Mouse (Mus musculus): Measurements from ENCODE around the gene Hs2st1. TPM values are rescaled to one million over a fixed set of nuclear protein-coding genes. Genes with fewer than 3 reads are reported as not detected.

Hs2st1 gene
- polyA plus RNA-seq, 1 experiment from 2014 or later, result 13.7 TPM

DNA sequence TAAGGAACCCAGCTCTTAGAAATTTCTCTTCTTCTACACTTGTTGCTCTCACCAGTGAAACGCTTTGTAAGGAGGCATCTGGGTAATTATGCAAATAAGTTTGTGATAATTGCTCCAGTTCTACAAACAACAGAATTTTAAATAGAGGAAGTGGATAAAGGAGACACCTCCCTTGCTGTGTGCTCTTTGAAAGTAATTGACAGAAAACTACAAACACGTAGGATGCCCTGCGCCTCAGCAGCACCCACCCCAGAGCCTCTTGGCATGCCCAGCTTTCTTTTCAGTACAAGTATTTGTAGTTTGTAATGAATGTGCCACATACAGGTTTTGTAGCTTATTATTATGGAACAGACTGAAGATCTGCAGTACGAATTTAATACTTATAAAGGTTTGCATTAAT, 27.1 kb upstream of the Hs2st1 start:
- no peaks in the 10 kb centered on the region for H3K9me3 ChIP-seq (ENCODE audit: control insufficient read depth, low read length)
- ATAC-seq (replicated peaks; ENCODE audit: low FRiP score, low TSS enrichment, low read depth), result no peak
- WGBS, result 88% methylated on average over 4 of the region's 4 CpGs
- no peak overlapping the region for H3K27ac ChIP-seq (ENCODE audit: low read depth)
- H3K27me3 ChIP-seq (replicated peaks; ENCODE audit: control insufficient read depth, insufficient read depth, low read length), result no peaks in the 10 kb centered on the region
- H3K4me3 ChIP-seq (ENCODE audit: low read depth, low read length), result no peak overlapping the region
- DNase-seq (ENCODE audit: low spot score), result no peak
- H3K4me2 ChIP-seq (ENCODE audit: low read length), result no peak overlapping the region
- H3K36me3 ChIP-seq (ENCODE audit: control insufficient read depth, insufficient read depth, low read length), result peaks cover 52% of the 10 kb centered on the region
- H3K4me1 ChIP-seq (replicated peaks; ENCODE audit: control insufficient read depth, insufficient read depth, low read length), result peaks cover 6% of the 10 kb centered on the region; the same call in 1 of the 2 replicates
- no peak overlapping the region for H3K9ac ChIP-seq (ENCODE audit: low read length)

DNA sequence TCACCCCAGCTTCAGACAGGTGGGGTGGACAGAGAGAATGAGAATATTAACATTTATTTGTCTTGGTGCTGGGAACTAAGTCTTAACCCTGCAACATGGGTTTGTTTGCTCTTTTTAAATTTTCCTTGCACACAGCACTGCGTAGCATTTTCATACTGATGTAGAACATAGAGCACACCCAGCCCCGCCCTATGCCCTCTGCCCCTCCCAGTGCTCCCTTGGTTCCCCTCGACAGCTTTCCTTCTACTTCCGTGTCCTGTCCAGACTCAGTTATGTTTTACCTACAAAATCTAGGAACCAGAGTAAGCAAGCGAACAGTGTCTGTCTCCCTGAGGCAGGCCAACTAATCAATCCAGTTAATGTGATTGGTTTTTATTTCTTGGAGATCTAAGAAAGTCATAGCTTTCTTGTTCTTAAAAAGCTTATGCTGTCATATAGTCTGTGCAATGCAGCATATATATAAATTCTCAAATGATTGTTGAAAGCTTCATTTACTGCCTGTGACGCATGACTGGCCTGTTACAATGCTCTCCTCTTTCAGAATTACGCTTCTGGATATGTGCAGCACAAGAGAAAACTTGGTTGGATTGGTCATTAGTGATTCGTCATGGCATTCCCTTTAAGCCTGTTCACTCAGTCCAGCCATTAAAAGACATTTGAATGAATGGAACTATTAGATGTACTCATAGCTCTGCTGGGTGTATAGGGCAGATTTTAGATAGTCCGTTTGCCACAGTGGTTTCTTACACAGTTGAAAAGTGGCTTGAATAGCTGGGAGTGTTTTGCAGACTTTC, 23.2 kb upstream of the Hs2st1 start:
- no peak overlapping the region for H3K9ac ChIP-seq (ENCODE audit: low read length)
- H3K4me1 ChIP-seq (replicated peaks; ENCODE audit: control insufficient read depth, insufficient read depth, low read length), result peaks cover 6% of the 10 kb centered on the region; the same call in 1 of the 2 replicates
- no peak overlapping the region for H3K4me2 ChIP-seq (ENCODE audit: low read length)
- no peaks in the 10 kb centered on the region for H3K9me3 ChIP-seq (ENCODE audit: control insufficient read depth, low read length)
- no peak overlapping the region for H3K4me3 ChIP-seq (ENCODE audit: low read depth, low read length)
- 85% methylated on average over 9 of the region's 9 CpGs for WGBS
- DNase-seq (ENCODE audit: low spot score) (no peak), ATAC-seq (replicated peaks; ENCODE audit: low FRiP score, low TSS enrichment, low read depth) (no peak)
- no peaks in the 10 kb centered on the region for H3K27me3 ChIP-seq (replicated peaks; ENCODE audit: control insufficient read depth, insufficient read depth, low read length)
- peaks cover 68% of the 10 kb centered on the region for H3K36me3 ChIP-seq (ENCODE audit: control insufficient read depth, insufficient read depth, low read length)
- H3K27ac ChIP-seq (ENCODE audit: low read depth), result no peak overlapping the region

DNA sequence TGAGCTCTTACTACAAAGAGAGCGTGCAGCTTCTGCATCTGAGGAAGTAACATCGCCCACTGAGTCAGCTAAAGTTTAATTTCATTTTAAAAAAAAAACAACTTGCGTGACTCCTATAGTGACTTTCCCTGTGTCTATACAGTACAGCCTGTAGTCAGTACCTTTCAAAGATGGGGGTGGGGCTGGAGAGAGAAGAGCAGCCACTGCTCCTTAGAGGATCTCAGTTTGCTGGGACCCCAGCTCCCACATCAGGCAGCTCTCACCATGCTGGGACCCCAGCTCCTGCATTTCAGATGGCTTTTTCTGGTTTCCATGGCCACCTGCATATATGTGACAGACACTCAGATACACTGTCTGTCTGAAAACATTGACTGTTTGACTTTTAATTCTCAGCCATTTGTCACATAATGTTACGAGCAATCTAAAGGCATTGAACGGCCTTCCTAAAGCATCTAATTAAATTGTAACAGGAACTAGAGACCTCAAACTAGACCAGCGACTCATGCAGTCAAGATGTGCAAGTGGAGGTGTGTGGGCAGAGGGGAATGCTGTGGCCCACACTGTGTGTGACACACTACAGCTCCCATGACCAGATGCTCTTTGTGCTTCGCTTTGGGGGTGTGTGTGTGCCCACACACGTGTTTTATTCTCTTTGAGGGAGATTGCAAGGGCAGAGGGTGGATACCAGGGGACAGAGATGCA, 19.4 kb upstream of the Hs2st1 start:
- H3K4me1 ChIP-seq (replicated peaks; ENCODE audit: control insufficient read depth, insufficient read depth, low read length), result peaks cover under 1% of the 10 kb centered on the region
- H3K4me3 ChIP-seq (ENCODE audit: low read depth, low read length), result no peak overlapping the region
- peaks cover 49% of the 10 kb centered on the region for H3K36me3 ChIP-seq (ENCODE audit: control insufficient read depth, insufficient read depth, low read length)
- H3K27ac ChIP-seq (ENCODE audit: low read depth), result no peak overlapping the region
- H3K4me2 ChIP-seq (ENCODE audit: low read length), result no peak overlapping the region
- no peaks in the 10 kb centered on the region for H3K9me3 ChIP-seq (ENCODE audit: control insufficient read depth, low read length)
- DNase-seq (ENCODE audit: low spot score) (no peak), ATAC-seq (replicated peaks; ENCODE audit: low FRiP score, low TSS enrichment, low read depth) (no peak)
- 87% methylated on average over 8 of the region's 8 CpGs for WGBS
- H3K9ac ChIP-seq (ENCODE audit: low read length), result no peak overlapping the region
- H3K27me3 ChIP-seq (replicated peaks; ENCODE audit: control insufficient read depth, insufficient read depth, low read length), result no peaks in the 10 kb centered on the region

DNA sequence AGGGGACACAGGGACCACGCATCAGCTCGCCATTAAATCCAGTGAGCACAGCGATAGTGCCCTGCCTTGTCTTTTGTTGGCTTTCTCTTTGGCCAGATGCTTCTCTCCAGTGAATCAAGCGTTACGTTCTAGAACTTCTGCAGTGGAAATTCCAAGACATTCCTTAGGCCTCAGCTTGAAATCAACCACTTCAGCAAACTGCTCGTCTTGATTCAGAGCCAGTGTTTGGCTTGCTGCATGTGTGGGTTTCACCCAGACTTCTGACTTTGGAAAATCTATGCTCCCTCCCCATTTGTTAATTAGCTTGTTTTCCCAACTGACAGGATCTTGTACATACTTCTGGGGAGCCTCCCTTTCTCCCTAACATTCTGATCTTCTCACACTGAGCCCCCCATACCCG, 16.8 kb upstream of the Hs2st1 start:
- H3K36me3 ChIP-seq (ENCODE audit: control insufficient read depth, insufficient read depth, low read length), result peaks cover 58% of the 10 kb centered on the region
- no peaks in the 10 kb centered on the region; the same call in none of the 2 replicates for H3K4me1 ChIP-seq (replicated peaks; ENCODE audit: control insufficient read depth, insufficient read depth, low read length)
- no peak overlapping the region for H3K4me3 ChIP-seq (ENCODE audit: low read depth, low read length)
- no peak overlapping the region for H3K27ac ChIP-seq (ENCODE audit: low read depth)
- no peak for DNase-seq (ENCODE audit: low spot score)
- no peaks in the 10 kb centered on the region for H3K27me3 ChIP-seq (replicated peaks; ENCODE audit: control insufficient read depth, insufficient read depth, low read length)
- H3K9me3 ChIP-seq (ENCODE audit: control insufficient read depth, low read length), result no peaks in the 10 kb centered on the region
- no peak overlapping the region for H3K9ac ChIP-seq (ENCODE audit: low read length)
- WGBS, result 86% methylated on average over 7 of the region's 7 CpGs
- no peak for ATAC-seq (replicated peaks; ENCODE audit: low FRiP score, low TSS enrichment, low read depth)
- no peak overlapping the region for H3K4me2 ChIP-seq (ENCODE audit: low read length)

DNA sequence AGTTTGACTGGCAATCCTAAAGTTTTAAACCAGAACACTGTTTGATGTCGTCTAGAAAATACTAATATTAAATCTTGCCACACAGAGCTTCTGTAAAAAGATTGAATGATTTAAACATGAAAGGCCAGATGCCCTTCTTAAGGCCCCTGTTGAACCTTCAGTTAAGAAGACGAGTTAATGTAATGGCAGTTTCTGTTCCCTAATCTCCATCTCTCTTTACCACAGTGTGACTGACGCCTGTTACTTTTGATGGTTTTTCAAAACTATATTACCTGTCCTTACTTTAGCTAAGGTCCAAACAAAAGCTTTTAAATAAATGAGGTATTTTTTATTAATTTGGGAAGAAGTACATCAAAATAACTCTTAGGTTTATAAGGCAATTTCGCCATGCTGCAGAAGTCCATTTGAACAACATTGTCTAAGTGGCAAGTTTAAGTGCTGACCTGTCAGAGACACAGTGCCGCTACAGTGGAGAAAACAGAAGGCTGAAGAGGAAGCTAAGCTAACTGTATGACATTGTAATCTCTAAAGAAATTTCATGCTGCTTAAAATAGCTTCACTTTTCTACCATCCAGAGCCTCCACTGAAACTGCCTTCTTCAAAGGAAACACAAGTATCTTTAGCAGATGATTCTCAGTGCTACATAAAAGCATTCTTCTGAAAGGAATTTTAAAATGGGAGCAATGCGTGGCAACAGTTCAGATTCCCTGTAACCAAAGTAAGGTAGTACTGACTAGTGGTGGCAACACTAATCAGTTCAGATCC, 15.0 kb upstream of the Hs2st1 start:
- ATAC-seq (replicated peaks; ENCODE audit: low FRiP score, low TSS enrichment, low read depth), result no peak

DNA sequence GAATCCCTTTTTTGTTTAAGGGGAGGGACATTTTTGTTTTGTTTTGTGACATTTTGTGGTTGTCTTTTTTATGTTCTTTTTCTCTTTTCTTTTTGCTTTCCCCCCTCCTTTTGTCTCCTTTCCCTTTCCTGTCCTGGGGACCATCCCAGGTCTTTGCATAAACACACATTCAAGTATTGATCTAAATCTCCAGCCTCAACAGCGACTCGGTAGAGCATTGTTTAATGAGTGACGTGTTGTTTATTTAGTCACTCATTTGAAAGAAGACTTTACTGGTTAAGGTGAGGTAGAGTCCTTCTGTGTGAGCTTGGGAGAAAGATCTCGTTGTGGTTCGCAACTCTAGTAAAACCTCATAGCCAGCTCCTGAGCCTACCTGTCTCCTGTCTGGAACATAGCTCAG, 13.8 kb upstream of the Hs2st1 start:
- Histone ChIP-seq H3K4me3 (ENCODE audit: low read depth, low read length) (no peak overlapping the region), H3K4me2 (ENCODE audit: low read length) (no peak overlapping the region), H3K36me3 (ENCODE audit: control insufficient read depth, insufficient read depth, low read length) (peaks cover 52% of the 10 kb centered on the region), H3K27me3 (replicated peaks; ENCODE audit: control insufficient read depth, insufficient read depth, low read length) (no peaks in the 10 kb centered on the region), H3K4me1 (replicated peaks; ENCODE audit: control insufficient read depth, insufficient read depth, low read length) (no peaks in the 10 kb centered on the region; the same call in none of the 2 replicates), H3K9ac (ENCODE audit: low read length) (no peak overlapping the region), H3K27ac (ENCODE audit: low read depth) (no peak overlapping the region), H3K9me3 (ENCODE audit: control insufficient read depth, low read length) (no peaks in the 10 kb centered on the region)
- 45% methylated on average over 5 of the region's 5 CpGs for WGBS
- ATAC-seq (replicated peaks; ENCODE audit: low FRiP score, low TSS enrichment, low read depth) (no peak), DNase-seq (ENCODE audit: low spot score) (no peak)

More for the DNA sequence above, 15.0 kb upstream of the Hs2st1 start:
- no peaks in the 10 kb centered on the region for H3K9me3 ChIP-seq (ENCODE audit: control insufficient read depth, low read length)
- no peak overlapping the region for H3K4me2 ChIP-seq (ENCODE audit: low read length)
- no peak overlapping the region for H3K4me3 ChIP-seq (ENCODE audit: low read depth, low read length)
- no peak overlapping the region for H3K27ac ChIP-seq (ENCODE audit: low read depth)
- DNase-seq (ENCODE audit: low spot score), result no peak
- H3K9ac ChIP-seq (ENCODE audit: low read length), result no peak overlapping the region
- 76% methylated on average over 6 of the region's 6 CpGs for WGBS
- no peaks in the 10 kb centered on the region for H3K27me3 ChIP-seq (replicated peaks; ENCODE audit: control insufficient read depth, insufficient read depth, low read length)
- H3K36me3 ChIP-seq (ENCODE audit: control insufficient read depth, insufficient read depth, low read length), result peaks cover 49% of the 10 kb centered on the region
- no peaks in the 10 kb centered on the region; the same call in none of the 2 replicates for H3K4me1 ChIP-seq (replicated peaks; ENCODE audit: control insufficient read depth, insufficient read depth, low read length)

DNA sequence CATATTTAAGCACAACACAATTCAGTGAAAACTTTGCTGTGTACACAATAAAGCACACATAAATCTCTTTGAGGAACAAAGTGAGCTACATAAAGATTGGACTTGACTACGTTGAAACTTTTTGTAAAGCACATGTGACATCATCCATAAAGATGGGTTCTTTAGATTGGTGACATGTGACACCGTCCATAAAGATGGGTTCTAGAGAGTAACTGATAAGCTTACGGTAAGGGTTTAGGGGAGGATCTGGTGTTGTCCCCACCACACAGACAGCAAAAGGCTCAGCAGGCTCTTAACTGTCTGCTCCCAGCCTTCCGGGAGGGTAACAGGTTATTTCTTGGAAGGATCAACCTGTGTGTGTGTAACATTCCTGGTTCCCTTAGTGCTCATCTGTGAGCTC, 12.3 kb upstream of the Hs2st1 start:
- Histone ChIP-seq H3K9ac (ENCODE audit: low read length) (no peak overlapping the region), H3K36me3 (ENCODE audit: control insufficient read depth, insufficient read depth, low read length) (peaks cover 57% of the 10 kb centered on the region), H3K4me1 (replicated peaks; ENCODE audit: control insufficient read depth, insufficient read depth, low read length) (no peaks in the 10 kb centered on the region; the same call in none of the 2 replicates), H3K4me2 (ENCODE audit: low read length) (no peak overlapping the region), H3K27ac (ENCODE audit: low read depth) (no peak overlapping the region), H3K27me3 (replicated peaks; ENCODE audit: control insufficient read depth, insufficient read depth, low read length) (no peaks in the 10 kb centered on the region), H3K4me3 (ENCODE audit: low read depth, low read length) (no peak overlapping the region), H3K9me3 (ENCODE audit: control insufficient read depth, low read length) (no peaks in the 10 kb centered on the region)
- DNase-seq (ENCODE audit: low spot score) (no peak), ATAC-seq (replicated peaks; ENCODE audit: low FRiP score, low TSS enrichment, low read depth) (no peak)
- 80% methylated on average over 4 of the region's 4 CpGs for WGBS

DNA sequence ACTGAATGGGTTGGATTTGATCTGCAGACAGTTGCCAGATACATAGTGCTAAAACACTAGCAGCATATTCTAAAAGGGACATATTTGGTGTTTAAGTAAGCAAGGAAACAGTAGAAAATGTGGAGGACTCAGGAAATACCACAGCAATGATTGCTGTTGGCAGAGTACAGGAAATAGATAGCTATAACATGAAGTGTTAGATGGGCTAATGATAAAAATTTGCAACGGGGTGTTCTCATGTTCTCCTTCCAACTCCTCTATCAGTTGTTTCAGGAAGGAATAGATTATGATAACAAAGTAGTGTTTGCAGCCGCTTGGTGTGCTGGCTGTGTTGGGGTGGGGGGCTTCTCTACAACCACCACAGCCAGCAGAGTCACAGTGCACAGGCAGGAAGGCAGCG, 11.9 kb upstream of the Hs2st1 start:
- no peak for ATAC-seq (replicated peaks; ENCODE audit: low FRiP score, low TSS enrichment, low read depth)
- Histone ChIP-seq H3K9ac (ENCODE audit: low read length) (no peak overlapping the region), H3K9me3 (ENCODE audit: control insufficient read depth, low read length) (no peaks in the 10 kb centered on the region), H3K27ac (ENCODE audit: low read depth) (no peak overlapping the region), H3K4me3 (ENCODE audit: low read depth, low read length) (no peak overlapping the region), H3K4me2 (ENCODE audit: low read length) (no peak overlapping the region), H3K4me1 (replicated peaks; ENCODE audit: control insufficient read depth, insufficient read depth, low read length) (no peaks in the 10 kb centered on the region; the same call in none of the 2 replicates), H3K36me3 (ENCODE audit: control insufficient read depth, insufficient read depth, low read length) (peaks cover 52% of the 10 kb centered on the region), H3K27me3 (replicated peaks; ENCODE audit: control insufficient read depth, insufficient read depth, low read length) (no peaks in the 10 kb centered on the region)
- DNase-seq (ENCODE audit: low spot score), result peak; percentile 6
- WGBS, result 73% methylated on average over 3 of the region's 3 CpGs

Measured in intestine, embryonic 14.5 days (tissue).